Mouse (Mus musculus) lung, embryonic 16.5 days (tissue): ENCODE data around the gene Cacna1d. TPM values are rescaled to one million over a fixed set of nuclear protein-coding genes. Genes with fewer than 3 reads are reported as not detected.

Experiments used
- ATAC-seq: fragments of 200-750 bp; cut with Nextera tagmentation; 2 replicates; pipeline ENCODE4 v1.8.0; 2017; ENCODE audit warnings: low read depth, mild to moderate bottlenecking, moderate library complexity
- H3K27ac ChIP-seq: fragments of 300-500 bp; sonication (generic); 2 replicates; pipeline ENCODE4 v1.5.1; 2014; ENCODE audit warnings: mild to moderate bottlenecking, control low read depth, low read length
- H3K27me3 ChIP-seq: fragments of 300-500 bp; sonication (generic); 2 replicates; pipeline ENCODE4 v1.6.1; 2014; ENCODE audit warnings: low read depth, low read length, mixed read lengths; ENCODE audit not compliant: control insufficient read depth, insufficient read depth
- H3K36me3 ChIP-seq: fragments of 300-500 bp; sonication (generic); 2 replicates; pipeline ENCODE4 v1.6.1; 2014; ENCODE audit warnings: low read length; ENCODE audit not compliant: control insufficient read depth, insufficient read depth
- H3K4me1 ChIP-seq: fragments of 300-500 bp; sonication (generic); replicated peaks from 2 replicates; pipeline ENCODE4 v1.6.1; 2014; ENCODE audit warnings: low read length, mixed read lengths; ENCODE audit not compliant: control insufficient read depth, insufficient read depth
- H3K4me2 ChIP-seq: fragments of 300-500 bp; sonication (generic); 2 replicates; pipeline ENCODE4 v1.6.1; 2014; ENCODE audit warnings: low read depth, low read length, control low read depth
- H3K4me3 ChIP-seq: fragments of 300-500 bp; sonication (generic); 2 replicates; pipeline ENCODE4 v1.5.1; 2014; ENCODE audit warnings: mild to moderate bottlenecking, low read length, control low read depth
- H3K9ac ChIP-seq: fragments of 300-500 bp; sonication (generic); 2 replicates; pipeline ENCODE4 v1.6.1; 2014; ENCODE audit warnings: low read length, control low read depth
- H3K9me3 ChIP-seq: fragments of 300-500 bp; sonication (generic); 2 replicates; pipeline ENCODE4 v1.6.1; 2016; ENCODE audit warnings: low read length; ENCODE audit not compliant: control insufficient read depth
- WGBS: fragments of 180-500 bp; shearing (Covaris S2); extraction: QIAGEN DNeasy Blood & Tissue Kit; methylation state at CpG from one replicate; pipeline ENCODE4 v1.1.7; 2014; 5-methylcytosine and 5-hydroxymethylcytosine counted together
- polyA plus RNA-seq: library from polyadenylated mRNA; unstranded; fragments of >200 nt; fragmentation: Nextera tagmentation; extraction: Ambion mirVana; gene quantifications from 2 replicates; pipeline ENCODE4 v1.2.1, GENCODE M21; 2015

Cacna1d gene
- polyA plus RNA-seq, 1 experiment from 2014 or later: 9.2 TPM

DNA sequence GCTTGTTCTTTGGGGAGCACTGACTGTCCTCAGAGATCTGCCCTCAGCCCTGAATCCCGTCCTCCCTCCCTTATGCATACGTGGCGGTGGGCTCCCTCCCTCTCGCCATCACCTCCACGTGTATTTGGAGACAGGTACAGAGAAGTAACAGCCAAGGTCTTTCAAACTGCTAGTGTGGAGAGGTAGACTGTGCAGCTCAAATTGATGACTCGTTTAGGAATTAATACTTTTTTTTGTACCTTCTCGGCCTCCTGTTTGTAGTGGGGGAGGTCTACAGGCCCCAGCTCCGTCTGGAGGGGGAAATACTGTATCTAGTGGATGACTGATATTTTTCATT is 137.2 kb downstream of the Cacna1d start:
- H3K9ac ChIP-seq: peak overlapping the region; percentile 80
- peak overlapping the region; percentile 68 for H3K4me3 ChIP-seq
- peaks cover 13% of the 10 kb centered on the region for H3K4me1 ChIP-seq
- H3K36me3 ChIP-seq: no peaks in the 10 kb centered on the region
- peak overlapping the region; percentile 95 for H3K4me2 ChIP-seq
- 5% methylated on average over 8 of the region's 8 CpGs for WGBS
- peaks cover 5% of the 10 kb centered on the region; the same call in 1 of the 2 replicates for H3K27me3 ChIP-seq
- no peaks in the 10 kb centered on the region for H3K9me3 ChIP-seq
- H3K27ac ChIP-seq: peak overlapping the region; percentile 73
- ATAC-seq: no peak

DNA sequence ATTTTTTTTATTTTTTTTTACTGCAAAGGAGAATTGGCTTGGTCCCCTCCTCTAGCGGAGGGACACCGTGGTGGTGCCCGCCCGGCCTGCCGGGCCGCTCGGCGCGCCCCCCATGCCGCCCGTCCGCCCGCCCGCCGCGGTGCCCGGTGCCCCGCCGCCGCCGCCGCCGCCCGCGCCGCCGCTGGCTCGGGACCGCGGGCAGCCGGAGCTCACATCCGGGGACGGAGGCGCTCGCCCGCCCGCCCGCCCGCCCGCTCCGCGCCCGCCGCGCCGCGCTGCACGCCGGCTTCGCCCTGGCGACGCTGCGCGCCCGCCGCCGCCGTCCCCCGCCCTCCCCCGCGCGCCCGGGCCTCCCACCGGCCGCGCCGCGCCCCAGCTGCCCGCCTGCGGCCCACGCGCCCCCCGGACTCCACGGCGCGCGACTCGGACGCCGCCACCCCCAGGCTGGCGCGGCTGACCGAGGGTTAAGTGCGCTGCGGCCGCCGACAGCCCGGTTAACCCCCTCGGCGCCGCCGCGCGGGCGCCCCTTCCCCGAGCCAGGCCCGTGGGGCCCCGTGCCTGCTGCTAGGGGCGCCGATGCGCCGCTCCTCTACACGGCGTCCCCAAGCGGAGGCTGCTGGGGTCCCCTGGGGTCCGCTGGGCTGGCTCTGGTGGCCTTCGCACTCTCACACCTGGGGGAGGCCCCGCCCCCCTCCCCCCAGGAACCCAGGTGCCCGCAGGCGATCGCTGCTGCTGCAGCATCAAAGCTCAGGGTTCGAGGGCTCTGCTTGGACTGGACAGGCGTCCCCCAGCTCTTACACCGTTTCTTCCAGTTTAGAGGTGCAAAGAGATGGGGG is 137.7 kb downstream of the Cacna1d start:
- H3K36me3 ChIP-seq: no peaks in the 10 kb centered on the region
- ATAC-seq: peak; percentile 73
- H3K27me3 ChIP-seq: peaks cover 5% of the 10 kb centered on the region; the same call in 1 of the 2 replicates
- peak overlapping the region; percentile 73 for H3K27ac ChIP-seq
- peaks cover 13% of the 10 kb centered on the region for H3K4me1 ChIP-seq
- no peaks in the 10 kb centered on the region for H3K9me3 ChIP-seq
- H3K4me2 ChIP-seq: peak overlapping the region; percentile 95
- peak overlapping the region; percentile 68 for H3K4me3 ChIP-seq
- peak overlapping the region; percentile 80 for H3K9ac ChIP-seq
- under 1% methylated on average over 43 of the region's 114 CpGs for WGBS

DNA sequence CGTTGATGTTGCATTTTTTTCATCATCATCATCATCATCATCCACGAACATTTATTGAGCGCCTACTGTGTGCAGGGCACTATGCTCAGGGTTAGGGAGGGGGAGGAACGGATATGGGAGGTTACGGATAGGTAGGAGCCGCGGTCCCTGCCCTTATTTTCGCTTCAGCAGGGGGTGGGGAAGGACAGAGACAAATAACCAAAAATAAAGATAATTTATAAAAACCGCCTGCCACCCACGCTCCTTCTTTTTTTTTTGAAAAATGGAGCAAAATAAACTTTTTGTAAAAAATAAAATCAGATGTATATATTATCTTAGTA is 138.3 kb downstream of the Cacna1d start:
- Histone ChIP-seq H3K4me1 (peaks cover 13% of the 10 kb centered on the region), H3K9me3 (no peaks in the 10 kb centered on the region), H3K4me3 (peak overlapping the region; percentile 68), H3K27me3 (peaks cover 5% of the 10 kb centered on the region; the same call in 1 of the 2 replicates), H3K9ac (peak overlapping the region; percentile 80), H3K36me3 (no peaks in the 10 kb centered on the region), H3K4me2 (peak overlapping the region; percentile 95), H3K27ac (peak overlapping the region; percentile 2; the same call in 1 of the 2 replicates)
- ATAC-seq: no peak; the same call in 1 of the 2 replicates
- under 1% methylated on average over 10 of the region's 10 CpGs for WGBS

DNA sequence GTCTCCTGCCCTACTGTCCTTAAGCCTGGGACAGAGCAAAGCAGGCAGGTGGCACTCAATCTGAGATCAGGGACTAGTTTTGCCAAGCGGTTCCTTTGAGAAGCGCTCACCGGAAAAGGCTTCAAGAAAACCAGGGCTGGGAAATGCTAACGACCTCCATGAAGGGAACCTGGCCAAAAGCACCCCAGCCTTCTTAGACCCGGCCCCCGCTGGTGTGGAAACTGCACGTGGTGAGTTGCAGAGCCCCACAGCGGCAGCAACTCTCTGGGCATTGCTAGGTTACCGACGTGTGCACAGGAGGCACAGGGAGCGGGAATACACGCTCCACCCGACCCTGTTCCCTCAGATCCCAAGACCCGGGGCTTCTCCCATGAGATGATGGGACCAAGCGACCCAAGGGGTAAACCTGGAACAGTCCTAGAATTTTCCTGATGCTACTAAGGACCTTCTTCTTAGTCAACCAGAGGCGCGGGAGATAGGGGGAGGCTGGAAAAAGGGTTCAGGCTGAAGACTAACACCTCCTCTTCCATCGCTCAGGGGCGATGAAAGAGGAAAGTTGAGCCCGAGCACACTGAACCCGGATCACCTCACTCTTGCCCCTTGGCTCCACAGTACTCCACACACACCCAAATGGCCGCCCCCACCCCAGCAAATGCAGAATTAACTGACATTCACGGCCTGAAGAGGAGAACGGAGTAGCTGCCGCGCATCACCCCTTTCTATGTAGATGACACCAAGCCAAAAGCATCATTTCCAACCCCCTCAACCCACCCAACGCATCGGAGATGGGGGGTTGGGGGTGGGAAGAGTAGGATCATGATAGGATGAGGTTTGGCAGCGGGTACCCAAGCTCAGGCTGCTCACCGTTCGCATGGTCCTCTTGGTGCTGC is 138.9 kb downstream of the Cacna1d start:
- H3K4me1 ChIP-seq: peaks cover 13% of the 10 kb centered on the region
- H3K27ac ChIP-seq: peak overlapping the region; percentile 2; the same call in 1 of the 2 replicates
- peak overlapping the region; percentile 80 for H3K9ac ChIP-seq
- peaks cover 5% of the 10 kb centered on the region; the same call in 1 of the 2 replicates for H3K27me3 ChIP-seq
- no peaks in the 10 kb centered on the region for H3K36me3 ChIP-seq
- no peaks in the 10 kb centered on the region for H3K9me3 ChIP-seq
- H3K4me2 ChIP-seq: peak overlapping the region; percentile 95
- peak; percentile 37; the same call in 1 of the 2 replicates for ATAC-seq
- 2% methylated on average over 31 of the region's 31 CpGs for WGBS
- peak overlapping the region; percentile 68 for H3K4me3 ChIP-seq

DNA sequence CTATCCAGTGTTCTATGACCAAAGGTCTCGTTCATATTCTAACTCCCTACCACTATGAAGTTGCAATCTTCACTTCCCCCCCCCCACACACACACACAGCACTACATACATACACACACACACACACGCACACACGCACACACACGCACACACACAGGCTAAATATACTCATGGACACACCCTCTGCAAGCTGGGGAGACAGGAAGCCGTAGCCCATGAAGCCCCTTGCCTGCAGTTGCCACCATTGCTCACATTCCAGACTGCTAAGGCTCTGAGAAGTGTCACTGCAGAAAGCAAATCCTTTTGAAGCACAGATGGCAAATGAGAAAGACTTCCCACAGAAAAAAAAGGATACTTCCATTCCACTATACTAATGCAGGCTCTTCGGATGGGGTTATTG is 141.0 kb downstream of the Cacna1d start:
- Histone ChIP-seq H3K4me3 (no peak overlapping the region), H3K27me3 (peaks cover 5% of the 10 kb centered on the region; the same call in 1 of the 2 replicates), H3K9me3 (no peaks in the 10 kb centered on the region), H3K36me3 (no peaks in the 10 kb centered on the region), H3K27ac (no peak overlapping the region), H3K9ac (no peak overlapping the region), H3K4me2 (peak overlapping the region; percentile 16; the same call in 1 of the 2 replicates), H3K4me1 (peaks cover 16% of the 10 kb centered on the region)
- no peak for ATAC-seq
- WGBS: 67% methylated on average over 6 of the region's 6 CpGs

DNA sequence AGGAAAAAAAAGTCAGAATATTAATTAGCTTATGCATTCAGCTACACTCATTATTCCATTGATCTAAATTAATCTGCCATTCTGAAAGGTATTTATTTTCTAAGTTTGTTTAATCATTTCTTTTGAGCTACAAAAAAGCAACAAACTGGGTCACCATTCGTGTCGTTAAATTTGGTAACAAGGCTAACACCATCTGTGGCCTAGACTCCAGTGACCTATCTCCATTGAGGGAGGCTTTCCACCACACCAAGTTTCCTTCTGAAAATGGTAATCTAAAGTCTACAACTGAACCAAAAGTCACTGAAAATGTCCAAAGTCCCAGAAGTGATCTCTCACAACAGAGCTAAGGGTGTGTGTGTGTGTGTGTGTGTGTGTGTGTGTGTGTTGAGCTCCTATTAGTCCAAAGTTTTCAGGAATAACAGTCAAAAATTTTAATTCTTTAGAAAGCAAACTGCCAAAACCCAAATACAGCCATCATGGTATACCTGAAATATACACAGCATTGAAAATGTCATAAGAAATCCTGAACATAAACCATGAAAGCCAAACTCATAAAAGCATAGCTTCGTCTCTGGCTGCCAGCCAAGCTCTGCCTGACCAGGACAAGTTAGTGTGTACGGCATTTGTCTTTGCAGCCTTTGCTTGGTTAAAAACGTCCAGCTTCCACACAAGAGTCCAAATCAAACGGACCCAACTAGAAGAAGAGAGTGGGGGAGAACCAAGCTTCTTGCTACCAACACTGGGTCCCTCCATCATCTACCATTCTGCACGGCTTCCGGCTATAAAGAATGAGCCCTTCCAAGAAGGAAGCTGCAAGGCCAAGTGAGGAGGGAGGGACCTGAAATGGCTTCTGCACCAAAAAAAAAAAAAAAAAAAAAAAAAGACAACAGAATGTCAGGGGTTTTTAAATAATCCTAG is 146.0 kb downstream of the Cacna1d start:
- Histone ChIP-seq H3K27ac (no peak overlapping the region), H3K4me3 (no peak overlapping the region), H3K4me1 (peaks cover 6% of the 10 kb centered on the region), H3K36me3 (no peaks in the 10 kb centered on the region), H3K4me2 (no peak overlapping the region), H3K9ac (no peak overlapping the region), H3K9me3 (no peaks in the 10 kb centered on the region), H3K27me3 (no peaks in the 10 kb centered on the region)
- no peak for ATAC-seq
- WGBS: 49% methylated on average over 8 of the region's 8 CpGs

DNA sequence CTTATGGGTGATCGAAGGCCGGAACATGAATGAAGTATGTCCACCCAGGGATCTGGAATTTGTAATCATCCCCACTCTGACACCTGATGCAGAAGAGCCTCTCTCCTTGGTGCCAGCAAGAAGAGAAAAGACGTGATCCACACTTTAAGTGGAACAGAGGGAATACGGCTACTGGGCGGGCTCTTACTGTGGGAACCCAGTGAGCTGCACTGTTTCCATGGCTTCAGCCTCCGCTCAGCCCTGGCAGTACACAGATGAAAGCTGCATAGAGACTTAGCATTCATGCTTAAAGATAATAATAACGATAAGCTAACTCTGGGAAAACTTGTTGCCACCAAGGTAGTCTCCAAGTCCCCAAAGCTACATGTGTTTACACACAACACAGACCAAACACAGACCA is 147.5 kb downstream of the Cacna1d start:
- ATAC-seq: no peak
- Histone ChIP-seq H3K27me3 (no peaks in the 10 kb centered on the region), H3K4me3 (no peak overlapping the region), H3K4me1 (peaks cover 6% of the 10 kb centered on the region; the same call in 1 of the 2 replicates), H3K9ac (no peak overlapping the region), H3K4me2 (no peak overlapping the region), H3K9me3 (no peaks in the 10 kb centered on the region), H3K36me3 (no peaks in the 10 kb centered on the region), H3K27ac (no peak overlapping the region)
- 86% methylated on average over 7 of the region's 7 CpGs for WGBS

DNA sequence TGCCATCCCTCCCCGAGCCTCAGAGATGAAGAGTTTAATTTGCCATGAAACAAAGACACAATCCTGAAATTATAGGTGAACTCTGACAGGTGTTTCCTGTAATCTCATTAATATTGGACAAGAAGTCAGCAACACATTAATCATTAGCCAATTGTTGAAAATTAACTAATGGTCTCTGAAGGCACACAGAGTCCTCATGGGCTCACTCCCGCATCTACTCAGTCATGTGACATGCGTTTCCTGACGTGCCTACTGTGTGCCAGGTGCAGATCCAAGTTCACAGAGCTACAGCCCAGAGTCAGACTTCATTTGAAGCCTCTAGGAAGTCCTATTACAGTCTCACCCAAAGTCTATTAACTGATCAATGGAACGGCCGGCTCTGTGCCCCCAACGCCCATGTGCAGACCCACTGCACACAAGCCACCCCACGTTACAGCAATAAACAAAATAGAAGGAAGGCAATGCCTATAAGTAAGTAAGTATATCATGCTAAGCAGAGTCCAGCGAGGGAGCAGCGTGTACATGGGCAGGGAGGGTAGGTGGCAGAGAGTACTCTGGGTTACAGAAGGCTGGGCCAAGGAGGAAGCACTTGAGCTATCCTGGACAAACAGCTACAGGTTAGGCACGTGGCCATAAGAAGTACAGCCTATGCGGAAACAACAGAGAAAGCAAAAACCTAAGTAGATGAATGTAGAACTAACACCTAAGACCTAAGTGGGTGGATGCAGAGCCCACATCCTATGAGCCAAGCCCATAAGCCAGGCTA is 149.2 kb downstream of the Cacna1d start:
- no peak for ATAC-seq
- H3K4me3 ChIP-seq: no peak overlapping the region
- H3K36me3 ChIP-seq: no peaks in the 10 kb centered on the region
- H3K27me3 ChIP-seq: no peaks in the 10 kb centered on the region
- H3K9me3 ChIP-seq: no peaks in the 10 kb centered on the region
- no peak overlapping the region for H3K9ac ChIP-seq
- 72% methylated on average over 12 of the region's 12 CpGs for WGBS
- H3K27ac ChIP-seq: no peak overlapping the region
- H3K4me2 ChIP-seq: no peak overlapping the region
- H3K4me1 ChIP-seq: peaks cover 6% of the 10 kb centered on the region; the same call in 1 of the 2 replicates
